Mouse (Mus musculus) embryonic facial prominence, embryonic 11.5 days (tissue): ENCODE results near the gene Parp6. TPM values are rescaled to one million over a fixed set of nuclear protein-coding genes. Genes with fewer than 3 reads are reported as not detected.

Experiments
- ATAC-seq: fragments of 200-750 bp; cut with Nextera tagmentation; replicated peaks from 2 replicates; pipeline ENCODE4 v1.8.0; 2017; ENCODE audit warnings: low read depth; ENCODE audit not compliant: insufficient number of reproducible peaks, low FRiP score, low TSS enrichment
- DNase-seq: peaks from one replicate; pipeline ENCODE4 v3.0.0-alpha.2; 2015; ENCODE audit warnings: low spot score
- H3K27ac ChIP-seq: fragments of 300-500 bp; sonication (generic); replicated peaks from 2 replicates; pipeline ENCODE4 v1.5.1; 2014; ENCODE audit warnings: mild to moderate bottlenecking, low read depth, low read length, control low read depth
- H3K27me3 ChIP-seq: fragments of 300-500 bp; sonication (generic); 2 replicates; pipeline ENCODE4 v1.6.1; 2014; ENCODE audit warnings: mild to moderate bottlenecking, low read length, moderate library complexity, mixed read lengths; ENCODE audit not compliant: control insufficient read depth, insufficient read depth
- H3K36me3 ChIP-seq: fragments of 300-500 bp; sonication (generic); replicated peaks from 2 replicates; pipeline ENCODE4 v1.6.1; 2014; ENCODE audit warnings: low read depth, mild to moderate bottlenecking, low read length, moderate library complexity, mixed read lengths; ENCODE audit not compliant: control insufficient read depth, insufficient read depth
- H3K4me1 ChIP-seq: fragments of 300-500 bp; sonication (generic); 2 replicates; pipeline ENCODE4 v1.6.1; 2014; ENCODE audit warnings: low read length, mixed read lengths; ENCODE audit not compliant: control insufficient read depth, insufficient read depth
- H3K4me2 ChIP-seq: fragments of 300-500 bp; sonication (generic); 2 replicates; pipeline ENCODE4 v1.6.1; 2014; ENCODE audit warnings: low read depth, mild to moderate bottlenecking, control low read depth, low read length, moderate library complexity
- H3K4me3 ChIP-seq: fragments of 300-500 bp; sonication (generic); 2 replicates; pipeline ENCODE4 v1.5.1; 2014; ENCODE audit warnings: low read depth, low read length, control low read depth
- H3K9ac ChIP-seq: fragments of 300-500 bp; sonication (generic); replicated peaks from 2 replicates; pipeline ENCODE4 v1.6.1; 2014; ENCODE audit warnings: mild to moderate bottlenecking, control low read depth, low read length
- H3K9me3 ChIP-seq: fragments of 300-500 bp; sonication (generic); replicated peaks from 2 replicates; pipeline ENCODE4 v1.6.1; 2016; ENCODE audit warnings: mild to moderate bottlenecking, low read length, inconsistent platforms, mixed read lengths; ENCODE audit not compliant: control insufficient read depth
- WGBS: fragments of 180-500 bp; shearing (Covaris S2); extraction: QIAGEN DNeasy Blood & Tissue Kit; methylation state at CpG from one replicate; pipeline ENCODE4 v1.1.7; 2014; 5-methylcytosine and 5-hydroxymethylcytosine counted together
- polyA plus RNA-seq: library from polyadenylated mRNA; unstranded; fragments of >200 nt; fragmentation: Nextera tagmentation; extraction: Ambion mirVana; gene quantifications from 2 replicates; pipeline ENCODE4 v1.2.1, GENCODE M21; 2014

The Parp6 gene
- polyA plus RNA-seq, result 36.8 and 43.6 TPM in 2 replicates

DNA sequence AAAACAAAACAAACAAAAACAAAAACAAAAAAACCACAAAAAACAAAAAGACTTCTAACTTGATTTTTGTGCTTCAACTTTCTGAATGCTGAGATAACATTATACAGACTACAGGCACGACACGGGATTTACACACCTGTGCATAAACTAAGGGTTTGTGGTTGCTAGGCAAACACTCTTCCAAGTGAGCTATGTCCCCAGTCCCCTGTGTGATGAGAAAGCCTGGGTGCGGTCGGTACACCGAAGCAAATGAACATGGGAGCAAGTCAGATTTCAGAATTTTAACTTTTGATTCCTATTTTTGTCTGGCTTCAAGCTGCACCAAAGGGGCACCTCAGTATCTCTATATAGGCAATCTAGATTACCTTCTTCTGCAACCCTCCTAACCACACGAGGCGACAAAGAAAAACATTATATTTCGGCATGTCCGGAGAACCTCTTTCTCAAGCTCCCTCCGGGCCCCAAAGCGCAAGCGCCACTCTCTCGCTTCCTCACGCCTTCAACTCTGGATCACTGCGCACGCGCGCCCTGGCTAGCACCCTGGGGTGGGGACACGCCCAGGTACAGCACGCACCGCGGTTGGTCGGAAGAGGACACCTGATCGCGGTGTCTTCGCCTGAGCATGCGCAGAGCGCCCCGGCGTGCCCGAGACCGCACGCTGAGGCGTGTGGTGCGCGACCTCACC is at the start of gene Parp6:
Gene Parp6 (plus strand): TSS at position 663 of the 685 bp plus-strand sequence.
- H3K4me2 ChIP-seq, result peak within 1 kb of the TSS; percentile 53
- peak within 1 kb of the TSS; percentile 89 for H3K4me3 ChIP-seq
- ATAC-seq (peak; percentile 98), DNase-seq (peak; percentile 99)
- H3K27me3 ChIP-seq, result no peaks in the 10 kb centered on the region
- H3K36me3 ChIP-seq, result no peaks in the 10 kb centered on the region
- WGBS, result 2% methylated on average over 36 of the region's 36 CpGs
- H3K9ac ChIP-seq, result peak within 1 kb of the TSS; percentile 93
- no peaks in the 10 kb centered on the region for H3K4me1 ChIP-seq
- no peaks in the 10 kb centered on the region for H3K9me3 ChIP-seq
- H3K27ac ChIP-seq, result peak within 1 kb of the TSS; percentile 85

GRCm38 (mm10) chr9:59571852-59572251 is 45.2 kb upstream of the Parp6 start:
- Histone ChIP-seq H3K27me3 (no peaks in the 10 kb centered on the region), H3K4me3 (no peak overlapping the region), H3K27ac (no peak overlapping the region), H3K9ac (no peak overlapping the region), H3K4me1 (no peaks in the 10 kb centered on the region), H3K4me2 (no peak overlapping the region), H3K9me3 (no peaks in the 10 kb centered on the region), H3K36me3 (no peaks in the 10 kb centered on the region)
- ATAC-seq, result no peak
- no peak for DNase-seq
- WGBS, result 82% methylated on average over 2 of the region's 2 CpGs

DNA sequence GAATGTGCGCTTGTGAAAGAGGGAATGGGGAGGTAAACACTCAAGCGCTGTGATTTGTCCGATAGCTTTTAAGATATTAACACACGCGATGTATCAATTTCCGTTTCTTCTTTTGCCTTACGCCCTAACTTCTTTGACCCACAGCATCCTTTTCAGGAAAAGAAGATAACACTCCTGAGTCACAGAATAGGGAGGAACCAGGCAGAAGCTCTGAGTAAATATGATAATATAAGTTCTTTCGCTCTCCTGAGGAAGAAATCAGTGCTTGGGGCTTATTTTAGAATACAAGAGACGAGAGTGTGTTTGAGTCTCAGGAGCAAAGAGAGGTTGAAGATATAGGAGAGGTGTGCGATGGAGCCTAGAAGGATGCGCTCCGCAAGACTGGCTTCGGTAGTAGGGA is 39.7 kb upstream of the Parp6 start:
- DNase-seq (no peak), ATAC-seq (no peak)
- H3K4me2 ChIP-seq, result peak overlapping the region; percentile 59
- no peaks in the 10 kb centered on the region for H3K27me3 ChIP-seq
- H3K9ac ChIP-seq, result no peak overlapping the region
- 15% methylated on average over 13 of the region's 13 CpGs for WGBS
- H3K4me1 ChIP-seq, result no peaks in the 10 kb centered on the region
- H3K4me3 ChIP-seq, result peak overlapping the region; percentile 22; the same call in 1 of the 2 replicates
- no peak overlapping the region for H3K27ac ChIP-seq
- H3K9me3 ChIP-seq, result no peaks in the 10 kb centered on the region
- H3K36me3 ChIP-seq, result no peaks in the 10 kb centered on the region

- H3K9me3 ChIP-seq, result no peaks in the 10 kb centered on the region
- DNase-seq (peak; percentile 98), ATAC-seq (peak; percentile 96)
- H3K4me2 ChIP-seq, result peak within 1 kb of the TSS; percentile 59
- no peak within 1 kb of the TSS for H3K27ac ChIP-seq
- peak within 1 kb of the TSS; percentile 27 for H3K4me3 ChIP-seq
- no peaks in the 10 kb centered on the region for H3K4me1 ChIP-seq
- no peak within 1 kb of the TSS for H3K9ac ChIP-seq
- no peaks in the 10 kb centered on the region for H3K27me3 ChIP-seq
- H3K36me3 ChIP-seq, result no peaks in the 10 kb centered on the region
- under 1% methylated on average over 32 of the region's 61 CpGs for WGBS
Measured at GRCm38 (mm10) chr9:59577844-59578504, 39.1 kb upstream of the Parp6 start, which contains the start of gene Celf6. Gene Celf6 (plus strand): TSS chr9:59577917.

DNA sequence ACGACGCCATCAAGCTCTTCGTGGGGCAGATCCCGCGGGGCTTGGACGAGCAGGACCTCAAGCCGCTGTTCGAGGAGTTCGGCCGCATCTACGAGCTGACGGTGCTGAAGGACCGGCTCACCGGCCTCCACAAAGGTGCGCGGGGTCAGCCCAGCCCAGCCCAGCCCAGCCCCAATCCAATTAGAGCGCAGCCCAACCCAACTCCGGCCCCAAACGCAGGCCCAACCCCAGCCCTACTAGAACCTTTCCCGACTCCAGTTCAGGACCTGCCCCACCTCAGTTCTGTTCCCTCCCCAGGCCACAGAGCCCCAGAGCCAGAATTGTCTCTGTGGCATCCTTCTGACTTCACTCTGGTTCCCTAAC is 38.6 kb upstream of the Parp6 start:
- Histone ChIP-seq H3K27me3 (no peaks in the 10 kb centered on the region), H3K36me3 (no peaks in the 10 kb centered on the region), H3K9ac (no peak overlapping the region), H3K9me3 (no peaks in the 10 kb centered on the region), H3K4me2 (peak overlapping the region; percentile 59), H3K4me3 (peak overlapping the region; percentile 27), H3K27ac (no peak overlapping the region), H3K4me1 (no peaks in the 10 kb centered on the region)
- DNase-seq (no peak), ATAC-seq (no peak)
- WGBS, result under 1% methylated on average over 18 of the region's 20 CpGs

- peak; percentile 71 for ATAC-seq
Measured at GRCm38 (mm10) chr9:59584871-59585308, 32.2 kb upstream of the Parp6 start.

GRCm38 (mm10) chr9:59588252-59588651 is 28.8 kb upstream of the Parp6 start:
- Histone ChIP-seq H3K27me3 (no peaks in the 10 kb centered on the region; the same call in 1 of the 2 replicates), H3K9me3 (no peaks in the 10 kb centered on the region), H3K4me3 (no peak overlapping the region), H3K4me1 (no peaks in the 10 kb centered on the region), H3K4me2 (no peak overlapping the region), H3K9ac (no peak overlapping the region), H3K27ac (no peak overlapping the region), H3K36me3 (no peaks in the 10 kb centered on the region)
- DNase-seq, result no peak
- WGBS, result 72% methylated on average over 5 of the region's 5 CpGs
- no peak for ATAC-seq

More at GRCm38 (mm10) chr9:59584871-59585308, 32.2 kb upstream of the Parp6 start:
- peak overlapping the region; percentile 44 for H3K9ac ChIP-seq
- no peaks in the 10 kb centered on the region for H3K4me1 ChIP-seq
- 7% methylated on average over 13 of the region's 13 CpGs for WGBS
- peak; percentile 82 for DNase-seq
- H3K27ac ChIP-seq, result no peak overlapping the region
- peak overlapping the region; percentile 17 for H3K4me3 ChIP-seq
- peak overlapping the region; percentile 33 for H3K4me2 ChIP-seq
- H3K36me3 ChIP-seq, result no peaks in the 10 kb centered on the region
- H3K27me3 ChIP-seq, result no peaks in the 10 kb centered on the region; the same call in 1 of the 2 replicates
- H3K9me3 ChIP-seq, result no peaks in the 10 kb centered on the region
